Mouse (Mus musculus) splenic B cell, adult 2 months (primary cell): ENCODE measurements around the gene Wee1.
"Not testable (repeated sequence)": the region's sequence is repeated elsewhere in the genome, so short reads cannot be mapped to it uniquely, and the experiment has no call there.

Experiments
- DNase-seq: peaks from one replicate; pipeline ENCODE4 v3.0.0-alpha.2; 2011; ENCODE audit warnings: low read depth, low spot score
- H3K27me3 ChIP-seq: 2 replicates; pipeline ENCODE4 v1.6.1; 2012; ENCODE audit warnings: mild to moderate bottlenecking, low read length, moderate library complexity, mixed read lengths; ENCODE audit not compliant: control insufficient read depth, poor library complexity, insufficient read depth, severe bottlenecking
- H3K36me3 ChIP-seq: 2 replicates; pipeline ENCODE4 v1.6.1; 2012; ENCODE audit warnings: mild to moderate bottlenecking, low read length, moderate library complexity, mixed read lengths; ENCODE audit not compliant: control insufficient read depth, poor library complexity, insufficient read depth, severe bottlenecking

Gene Wee1

GRCm38 (mm10) chr7:110152891-110153290 lies 31.0 kb downstream of the Wee1 start:
- H3K36me3 ChIP-seq = no peaks in the 10 kb centered on the region
- no peaks in the 10 kb centered on the region for H3K27me3 ChIP-seq
- DNase-seq = peak; percentile 68

GRCm38 (mm10) chr7:110156712-110157260 lies 34.9 kb downstream of the Wee1 start:
- no peaks in the 10 kb centered on the region for H3K36me3 ChIP-seq
- H3K27me3 ChIP-seq = no peaks in the 10 kb centered on the region
- no peak for DNase-seq

GRCm38 (mm10) chr7:110157261-110157910 lies 35.5 kb downstream of the Wee1 start:
- peak; percentile 37 for DNase-seq
- Histone ChIP-seq H3K36me3 (no peaks in the 10 kb centered on the region), H3K27me3 (no peaks in the 10 kb centered on the region)

GRCm38 (mm10) chr7:110158073-110158472 lies 36.2 kb downstream of the Wee1 start:
- H3K36me3 ChIP-seq = no peaks in the 10 kb centered on the region
- H3K27me3 ChIP-seq = no peaks in the 10 kb centered on the region
- DNase-seq = peak; percentile 42

GRCm38 (mm10) chr7:110160109-110160508 lies 38.3 kb downstream of the Wee1 start:
- not testable (repeated sequence) for DNase-seq, H3K36me3 ChIP-seq, H3K27me3 ChIP-seq

GRCm38 (mm10) chr7:110160601-110161000 lies 38.8 kb downstream of the Wee1 start:
- DNase-seq = no peak
- no peaks in the 10 kb centered on the region for H3K27me3 ChIP-seq
- no peaks in the 10 kb centered on the region for H3K36me3 ChIP-seq

- Histone ChIP-seq H3K36me3 (no peaks in the 10 kb centered on the region), H3K27me3 (no peaks in the 10 kb centered on the region)
- peak; percentile 38 for DNase-seq
These were observed 41.2 kb downstream of the Wee1 start for GRCm38 (mm10) chr7:110163024-110163423.

GRCm38 (mm10) chr7:110164103-110164681 lies 42.3 kb downstream of the Wee1 start:
- no peaks in the 10 kb centered on the region for H3K36me3 ChIP-seq
- no peaks in the 10 kb centered on the region for H3K27me3 ChIP-seq
- DNase-seq = peak; percentile 88

GRCm38 (mm10) chr7:110164712-110165122 lies 42.9 kb downstream of the Wee1 start:
- Histone ChIP-seq H3K36me3 (no peaks in the 10 kb centered on the region), H3K27me3 (no peaks in the 10 kb centered on the region)
- peak; percentile 96 for DNase-seq

- Histone ChIP-seq H3K27me3 (no peaks in the 10 kb centered on the region), H3K36me3 (no peaks in the 10 kb centered on the region)
- peak; percentile 92 for DNase-seq
These were observed 44.4 kb downstream of the Wee1 start for GRCm38 (mm10) chr7:110166233-110166632.

GRCm38 (mm10) chr7:110179208-110179607 lies 57.4 kb downstream of the Wee1 start:
- Histone ChIP-seq H3K27me3 (no peaks in the 10 kb centered on the region), H3K36me3 (no peaks in the 10 kb centered on the region)
- DNase-seq = no peak

- no peak for DNase-seq
- H3K27me3 ChIP-seq = no peaks in the 10 kb centered on the region
- H3K36me3 ChIP-seq = no peaks in the 10 kb centered on the region
These were observed 58.8 kb downstream of the Wee1 start for GRCm38 (mm10) chr7:110180613-110181012.

GRCm38 (mm10) chr7:110181446-110181845 lies 59.6 kb downstream of the Wee1 start:
- no peak for DNase-seq
- Histone ChIP-seq H3K27me3 (no peaks in the 10 kb centered on the region), H3K36me3 (no peaks in the 10 kb centered on the region)

GRCm38 (mm10) chr7:110184608-110185007 lies 62.8 kb downstream of the Wee1 start:
- no peaks in the 10 kb centered on the region for H3K36me3 ChIP-seq
- DNase-seq = no peak
- H3K27me3 ChIP-seq = no peaks in the 10 kb centered on the region

GRCm38 (mm10) chr7:110189951-110190350 lies 68.1 kb downstream of the Wee1 start:
- Histone ChIP-seq H3K36me3 (no peaks in the 10 kb centered on the region), H3K27me3 (no peaks in the 10 kb centered on the region)
- DNase-seq = peak; percentile 23
